Mouse (Mus musculus): Measurements from ENCODE around the gene Plekha6. TPM values are rescaled to one million over a fixed set of nuclear protein-coding genes. Genes with fewer than 3 reads are reported as not detected.

The Plekha6 gene
- polyA plus RNA-seq, 1 experiment from 2014 or later: 4.6 TPM

DNA sequence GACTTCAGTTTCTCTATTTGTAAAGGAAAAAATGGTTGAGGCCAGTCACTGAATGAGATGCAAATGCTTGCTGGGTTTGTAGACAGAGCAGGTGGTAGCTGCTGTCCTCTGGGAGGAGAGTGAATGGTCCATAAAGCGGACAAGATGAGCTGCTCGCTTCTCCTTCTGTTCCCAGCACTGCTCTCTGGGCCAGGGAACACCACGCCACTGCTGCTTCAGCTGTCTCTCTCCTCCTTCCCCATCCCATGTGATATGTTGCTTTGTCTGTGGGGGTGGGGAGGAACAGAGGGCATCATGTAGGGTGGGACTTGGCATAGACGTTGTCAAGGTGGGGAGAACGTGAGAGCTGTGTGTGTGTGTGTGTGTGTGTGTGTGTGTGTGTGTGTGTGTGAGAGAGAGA, 53.0 kb downstream of the Plekha6 start:
- Histone ChIP-seq H3K9ac (no peak overlapping the region), H3K36me3 (no peaks in the 10 kb centered on the region), H3K9me3 (no peaks in the 10 kb centered on the region), H3K27ac (no peak overlapping the region), H3K4me1 (peaks cover 23% of the 10 kb centered on the region), H3K27me3 (no peaks in the 10 kb centered on the region), H3K4me3 (no peak overlapping the region), H3K4me2 (replicated peaks) (no peak overlapping the region)
- ATAC-seq (ENCODE audit: insufficient number of reproducible peaks, insufficient read depth, low FRiP score, low TSS enrichment): no peak
- 62% methylated on average over 5 of the region's 5 CpGs for WGBS

DNA sequence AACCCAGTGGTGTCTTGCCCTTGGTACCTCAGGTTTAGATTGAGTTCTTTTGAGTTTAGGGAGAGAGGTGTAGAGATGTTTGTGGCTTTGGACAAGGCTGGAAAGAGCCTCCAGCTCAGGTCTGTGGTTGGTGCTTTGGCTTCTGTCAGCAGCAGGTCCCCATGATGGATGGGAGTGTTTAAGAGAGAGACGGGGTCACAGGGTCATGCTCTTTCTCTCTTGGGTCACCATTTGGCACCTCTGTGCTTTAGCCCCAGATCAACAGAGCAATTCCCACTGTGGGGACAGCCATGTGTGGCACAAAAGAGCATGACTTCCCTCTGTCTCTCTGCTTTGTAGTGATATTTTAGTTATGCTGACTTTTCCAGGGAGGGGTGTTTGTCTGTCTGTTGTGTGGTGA, 55.1 kb downstream of the Plekha6 start:
- Histone ChIP-seq H3K27ac (no peak overlapping the region), H3K36me3 (no peaks in the 10 kb centered on the region), H3K4me1 (peaks cover 15% of the 10 kb centered on the region), H3K9ac (no peak overlapping the region), H3K9me3 (no peaks in the 10 kb centered on the region), H3K27me3 (no peaks in the 10 kb centered on the region), H3K4me2 (replicated peaks) (no peak overlapping the region), H3K4me3 (no peak overlapping the region)
- ATAC-seq (ENCODE audit: insufficient number of reproducible peaks, insufficient read depth, low FRiP score, low TSS enrichment): no peak
- 38% methylated on average over 1 of the region's 1 CpGs for WGBS

DNA sequence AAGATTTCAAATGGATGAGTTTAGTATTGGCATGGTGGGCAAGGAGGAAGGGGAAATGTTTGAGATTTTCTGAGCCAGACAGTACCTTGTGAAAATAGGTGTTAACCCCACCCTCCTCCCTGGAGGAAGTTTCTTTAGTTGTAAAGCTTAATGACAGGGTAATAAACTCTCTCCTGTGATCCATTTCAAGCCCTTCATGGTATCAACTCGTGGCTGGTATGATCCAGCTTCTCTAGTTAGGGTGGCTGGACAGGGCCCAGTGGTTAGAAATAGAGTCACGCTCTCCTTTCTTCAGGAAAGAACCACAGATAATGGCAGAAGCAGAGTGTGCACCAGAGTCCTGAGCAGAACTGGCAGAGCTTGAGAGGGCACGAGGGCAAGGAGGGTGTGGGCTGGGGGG, 57.4 kb downstream of the Plekha6 start:
- Histone ChIP-seq H3K36me3 (no peaks in the 10 kb centered on the region), H3K4me1 (0 out of 2 replicates have a peak, but pooled peaks cover 5% of the 10 kb centered on the region), H3K9ac (no peak overlapping the region), H3K4me2 (replicated peaks) (no peak overlapping the region), H3K4me3 (no peak overlapping the region), H3K27me3 (0 out of 2 replicates have a peak, but pooled peaks cover 7% of the 10 kb centered on the region), H3K27ac (no peak overlapping the region), H3K9me3 (no peaks in the 10 kb centered on the region)
- WGBS: 58% methylated on average over 3 of the region's 3 CpGs
- ATAC-seq (ENCODE audit: insufficient number of reproducible peaks, insufficient read depth, low FRiP score, low TSS enrichment): no peak

DNA sequence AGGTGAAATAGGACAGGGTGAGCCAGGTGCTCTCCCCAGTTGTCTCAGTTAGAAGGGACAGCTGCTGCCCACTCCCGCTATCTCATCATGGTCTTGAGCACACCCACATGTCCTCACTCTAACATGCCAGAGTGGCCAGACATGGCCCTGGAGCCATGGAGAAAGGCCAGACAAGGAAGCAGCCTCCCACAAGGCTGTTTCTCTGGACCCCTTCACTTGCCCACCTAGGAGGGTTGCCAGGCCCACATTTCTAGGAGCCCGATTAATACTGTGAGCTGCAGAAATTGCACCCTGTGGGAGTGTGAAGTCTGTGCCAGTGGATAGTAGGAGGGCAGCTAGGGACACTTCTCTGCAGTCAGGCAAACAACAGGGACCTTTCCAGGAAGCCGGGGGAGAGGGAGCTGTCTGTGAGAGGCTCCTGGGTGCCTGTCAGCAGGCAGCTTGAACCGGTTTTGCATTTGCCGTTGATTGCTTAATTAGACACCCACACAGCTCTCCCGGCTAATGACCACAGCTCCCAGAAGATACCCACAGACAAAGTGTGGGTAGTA, 58.5 kb downstream of the Plekha6 start:
- H3K4me2 ChIP-seq (replicated peaks): no peak overlapping the region
- ATAC-seq (ENCODE audit: insufficient number of reproducible peaks, insufficient read depth, low FRiP score, low TSS enrichment): no peak

DNA sequence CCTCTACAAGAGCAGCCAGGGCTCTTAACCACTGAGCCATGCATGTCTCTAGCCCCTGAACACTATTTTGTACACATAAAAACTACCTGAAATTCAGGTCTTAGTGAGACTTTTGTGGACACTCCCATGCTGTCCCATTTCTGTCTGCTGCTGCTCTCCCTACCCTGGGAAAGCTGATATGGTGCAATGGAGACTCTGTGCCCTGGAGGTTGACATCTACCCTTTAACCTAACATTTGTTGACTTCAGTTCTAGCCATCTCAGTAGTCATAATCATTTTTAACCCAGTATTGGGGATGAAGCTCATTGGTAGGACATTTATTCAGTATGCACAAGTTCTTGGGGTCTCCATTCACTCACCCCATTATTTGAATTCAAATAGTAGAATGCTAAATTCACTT, 60.7 kb downstream of the Plekha6 start:
- H3K9ac ChIP-seq: no peak overlapping the region
- no peaks in the 10 kb centered on the region for H3K9me3 ChIP-seq
- H3K27ac ChIP-seq: no peak overlapping the region
- peaks cover 12% of the 10 kb centered on the region; the same call in 1 of the 2 replicates for H3K4me1 ChIP-seq
- H3K4me3 ChIP-seq: no peak overlapping the region
- ATAC-seq (ENCODE audit: insufficient number of reproducible peaks, insufficient read depth, low FRiP score, low TSS enrichment): no peak
- H3K36me3 ChIP-seq: no peaks in the 10 kb centered on the region
- H3K4me2 ChIP-seq (replicated peaks): no peak overlapping the region
- peaks cover 14% of the 10 kb centered on the region; the same call in 1 of the 2 replicates for H3K27me3 ChIP-seq

More for the DNA sequence above, 58.5 kb downstream of the Plekha6 start:
- Histone ChIP-seq H3K27me3 (0 out of 2 replicates have a peak, but pooled peaks cover 14% of the 10 kb centered on the region), H3K4me3 (no peak overlapping the region), H3K4me1 (peaks cover 12% of the 10 kb centered on the region; the same call in 1 of the 2 replicates), H3K9me3 (no peaks in the 10 kb centered on the region), H3K27ac (no peak overlapping the region), H3K9ac (no peak overlapping the region; the same call in 1 of the 2 replicates), H3K36me3 (no peaks in the 10 kb centered on the region)
- WGBS: 43% methylated on average over 6 of the region's 6 CpGs

DNA sequence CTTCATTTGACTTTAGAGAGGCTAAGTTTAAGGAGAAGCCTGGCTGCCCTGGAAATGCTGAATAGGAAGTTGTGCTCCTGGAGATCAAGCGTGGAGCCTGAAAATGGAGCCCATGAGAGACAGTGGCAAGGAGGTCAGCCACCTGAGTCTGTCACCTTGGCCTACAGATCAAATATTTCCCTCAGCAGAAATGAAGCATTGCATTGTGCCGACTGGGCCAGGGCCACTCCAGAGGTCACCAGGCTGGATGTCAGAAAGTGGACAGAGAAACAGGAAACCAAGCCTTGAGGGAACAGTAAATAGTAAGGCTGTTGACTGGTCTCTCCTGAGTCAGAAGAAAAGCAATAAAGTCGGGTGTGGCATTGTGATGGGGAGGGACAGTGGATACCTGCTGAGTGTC, 61.1 kb downstream of the Plekha6 start:
- Histone ChIP-seq H3K9me3 (no peaks in the 10 kb centered on the region), H3K9ac (no peak overlapping the region), H3K4me3 (no peak overlapping the region), H3K36me3 (no peaks in the 10 kb centered on the region), H3K27ac (no peak overlapping the region), H3K4me1 (peaks cover 12% of the 10 kb centered on the region; the same call in 1 of the 2 replicates), H3K4me2 (replicated peaks) (no peak overlapping the region), H3K27me3 (peaks cover 14% of the 10 kb centered on the region; the same call in 1 of the 2 replicates)
- 47% methylated on average over 3 of the region's 3 CpGs for WGBS
- ATAC-seq (ENCODE audit: insufficient number of reproducible peaks, insufficient read depth, low FRiP score, low TSS enrichment): no peak

DNA sequence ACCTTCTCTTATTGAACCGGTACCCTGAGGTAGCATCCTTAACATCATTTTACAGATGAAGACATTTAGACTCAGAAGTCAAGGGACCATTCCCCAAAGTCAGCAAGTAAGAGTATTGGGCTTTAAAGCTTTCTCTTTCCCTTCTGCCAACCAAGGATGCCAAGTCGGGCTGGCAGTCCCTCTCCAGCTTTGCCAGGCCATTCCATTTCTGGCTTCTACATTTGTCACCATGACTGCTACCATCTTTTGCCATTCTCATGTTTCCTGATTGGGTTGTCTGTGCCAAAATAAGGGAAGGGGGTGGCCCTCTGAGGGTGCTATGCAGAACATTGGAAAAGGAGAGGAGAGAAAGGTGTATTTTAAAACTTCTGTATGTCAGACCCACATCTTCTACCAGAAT, 61.6 kb downstream of the Plekha6 start:
- Histone ChIP-seq H3K4me2 (replicated peaks) (no peak overlapping the region), H3K27me3 (peaks cover 14% of the 10 kb centered on the region; the same call in 1 of the 2 replicates), H3K36me3 (no peaks in the 10 kb centered on the region), H3K4me3 (no peak overlapping the region), H3K27ac (no peak overlapping the region), H3K4me1 (peaks cover 12% of the 10 kb centered on the region; the same call in 1 of the 2 replicates), H3K9ac (no peak overlapping the region), H3K9me3 (no peaks in the 10 kb centered on the region)
- ATAC-seq (ENCODE audit: insufficient number of reproducible peaks, insufficient read depth, low FRiP score, low TSS enrichment): no peak
- 89% methylated on average over 2 of the region's 2 CpGs for WGBS

DNA sequence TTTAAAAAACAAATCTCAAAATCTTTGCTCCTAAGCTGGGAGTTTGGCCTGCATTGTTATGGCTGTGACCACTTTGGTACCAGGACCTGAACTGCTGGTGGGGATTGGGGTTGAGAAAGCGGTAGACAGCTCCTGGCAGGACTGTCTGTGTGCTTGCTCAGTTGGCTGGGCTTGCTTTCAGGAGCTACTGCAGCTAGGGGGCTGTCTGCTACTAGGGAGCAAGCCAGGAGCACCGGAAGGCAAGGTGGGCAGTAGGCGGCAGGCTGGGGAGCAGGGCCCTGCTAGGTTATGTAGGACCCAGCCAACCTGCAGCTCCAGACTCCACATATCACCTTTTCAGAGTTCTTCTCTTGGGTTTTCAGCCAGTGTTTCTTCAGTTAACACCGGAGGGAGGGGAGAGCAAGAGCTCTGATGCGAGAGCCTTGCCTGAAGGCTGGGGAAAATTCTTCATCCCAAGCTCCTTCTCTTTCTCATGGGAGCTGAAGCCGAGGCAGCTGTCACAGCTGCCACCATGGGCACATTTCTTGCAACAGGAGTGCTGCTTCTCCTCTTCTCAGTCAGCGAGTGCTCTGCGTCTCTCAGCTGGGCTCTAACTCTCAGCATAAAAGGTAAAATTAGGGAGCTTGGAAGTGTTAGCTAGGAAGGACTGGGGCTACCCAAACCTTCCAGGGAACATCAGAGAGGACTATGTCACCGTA, 62.1 kb downstream of the Plekha6 start:
- ATAC-seq (ENCODE audit: insufficient number of reproducible peaks, insufficient read depth, low FRiP score, low TSS enrichment): no peak
- no peak overlapping the region for H3K27ac ChIP-seq
- no peak overlapping the region for H3K4me2 ChIP-seq (replicated peaks)
- WGBS: 33% methylated on average over 9 of the region's 9 CpGs
- H3K36me3 ChIP-seq: no peaks in the 10 kb centered on the region
- peaks cover 14% of the 10 kb centered on the region; the same call in 1 of the 2 replicates for H3K27me3 ChIP-seq
- H3K9ac ChIP-seq: no peak overlapping the region
- no peak overlapping the region for H3K4me3 ChIP-seq
- no peaks in the 10 kb centered on the region for H3K9me3 ChIP-seq
- peaks cover 12% of the 10 kb centered on the region; the same call in 1 of the 2 replicates for H3K4me1 ChIP-seq

DNA sequence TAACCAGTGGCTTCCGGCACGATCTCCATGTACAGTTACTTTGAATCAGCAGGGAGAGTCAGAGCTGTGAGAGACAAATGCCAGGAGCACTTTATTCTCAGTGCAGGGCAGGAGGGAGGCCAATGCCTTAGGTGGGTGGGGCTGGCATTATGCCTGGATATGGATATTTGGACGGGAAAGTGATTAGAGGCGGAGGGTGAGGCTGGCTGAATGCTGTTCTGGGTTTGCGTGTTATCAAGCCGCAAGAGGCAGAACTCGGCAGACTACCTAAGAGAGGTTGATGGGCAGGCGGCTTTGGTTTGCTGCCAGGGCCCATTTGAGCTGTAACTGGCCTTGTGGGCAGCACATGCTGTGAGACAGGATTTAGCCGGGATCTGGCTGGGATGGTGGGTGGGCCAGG, 62.9 kb downstream of the Plekha6 start:
- Histone ChIP-seq H3K27me3 (peaks cover 14% of the 10 kb centered on the region; the same call in 1 of the 2 replicates), H3K4me3 (no peak overlapping the region), H3K27ac (no peak overlapping the region), H3K9me3 (no peaks in the 10 kb centered on the region), H3K4me2 (replicated peaks) (no peak overlapping the region), H3K4me1 (peaks cover 12% of the 10 kb centered on the region; the same call in 1 of the 2 replicates), H3K36me3 (no peaks in the 10 kb centered on the region), H3K9ac (no peak overlapping the region)
- 27% methylated on average over 9 of the region's 9 CpGs for WGBS
- ATAC-seq (ENCODE audit: insufficient number of reproducible peaks, insufficient read depth, low FRiP score, low TSS enrichment): no peak

DNA sequence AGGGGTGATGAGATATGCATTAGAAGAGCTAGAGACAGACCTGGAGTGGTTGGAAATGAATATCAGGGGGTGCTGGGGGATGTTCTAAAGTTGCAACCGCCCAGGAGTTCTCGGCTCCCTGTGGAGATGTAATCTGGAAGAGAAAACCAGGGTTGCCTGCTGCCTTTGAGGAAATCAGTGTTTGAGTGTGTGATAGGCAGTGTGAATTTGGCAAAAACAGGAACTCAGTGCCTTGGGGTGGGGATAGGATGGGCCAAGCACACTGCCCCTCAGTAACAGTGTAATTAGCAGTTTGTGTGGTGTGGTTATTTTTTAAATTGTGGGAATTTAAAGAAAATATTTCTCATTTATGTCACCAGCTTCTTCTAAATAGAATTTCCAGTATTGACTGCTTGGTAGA, 63.4 kb downstream of the Plekha6 start:
- Histone ChIP-seq H3K4me1 (peaks cover 12% of the 10 kb centered on the region; the same call in 1 of the 2 replicates), H3K27ac (no peak overlapping the region), H3K9me3 (no peaks in the 10 kb centered on the region), H3K36me3 (no peaks in the 10 kb centered on the region), H3K9ac (no peak overlapping the region), H3K4me2 (replicated peaks) (no peak overlapping the region), H3K27me3 (peaks cover 14% of the 10 kb centered on the region; the same call in 1 of the 2 replicates), H3K4me3 (no peak overlapping the region)
- ATAC-seq (ENCODE audit: insufficient number of reproducible peaks, insufficient read depth, low FRiP score, low TSS enrichment): no peak
- WGBS: 34% methylated on average over 2 of the region's 2 CpGs

DNA sequence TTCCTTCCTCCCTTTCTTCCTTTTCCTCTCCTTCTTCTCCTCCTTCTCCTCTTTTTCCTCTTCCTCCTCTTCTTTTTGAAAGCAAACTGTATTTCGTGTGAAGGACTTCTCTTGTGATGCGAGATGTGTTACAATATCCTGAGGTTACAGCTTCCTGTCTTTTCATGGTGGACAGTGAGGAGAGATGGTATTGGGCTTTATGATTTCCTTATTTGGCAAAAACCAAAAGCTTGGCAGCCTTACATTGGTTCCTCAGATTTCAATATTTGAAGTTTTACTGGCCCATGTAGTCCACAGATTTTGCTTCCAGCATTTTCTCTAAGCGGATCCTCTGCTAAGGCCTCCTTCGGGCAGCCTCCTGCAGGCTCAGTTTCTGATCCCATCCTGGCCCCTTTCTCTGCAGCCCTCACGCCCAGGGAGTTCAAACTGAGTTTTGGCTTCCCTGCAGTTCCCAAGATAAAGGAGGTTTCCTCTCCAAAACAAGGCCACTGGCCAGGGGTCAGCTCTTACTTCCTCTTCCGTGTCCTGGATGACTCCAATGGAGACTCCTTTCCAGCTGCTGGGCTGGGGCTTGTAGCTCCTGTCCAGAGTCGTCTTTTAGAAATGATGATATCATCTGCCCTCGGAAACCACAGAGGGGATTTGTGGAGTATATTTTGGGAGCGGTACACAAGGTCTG, 64.9 kb downstream of the Plekha6 start:
- peaks cover 7% of the 10 kb centered on the region for H3K4me1 ChIP-seq
- WGBS: 48% methylated on average over 9 of the region's 9 CpGs
- no peak overlapping the region for H3K4me2 ChIP-seq (replicated peaks)
- H3K9me3 ChIP-seq: no peaks in the 10 kb centered on the region
- H3K27ac ChIP-seq: no peak overlapping the region
- no peak for ATAC-seq (ENCODE audit: insufficient number of reproducible peaks, insufficient read depth, low FRiP score, low TSS enrichment)
- no peak overlapping the region for H3K9ac ChIP-seq
- no peaks in the 10 kb centered on the region for H3K36me3 ChIP-seq
- no peak overlapping the region for H3K4me3 ChIP-seq
- peaks cover 14% of the 10 kb centered on the region; the same call in 1 of the 2 replicates for H3K27me3 ChIP-seq

Measured in embryonic facial prominence, embryonic 12.5 days (tissue).